Mouse (Mus musculus): ENCODE data around the gene Rabl3. TPM values are rescaled to one million over a fixed set of nuclear protein-coding genes. Genes with fewer than 3 reads are reported as not detected.

Rabl3 gene
- total and polyA plus RNA-seq, 3 experiments, result 7.3 to 13.5 TPM; not detected in 1

DNA sequence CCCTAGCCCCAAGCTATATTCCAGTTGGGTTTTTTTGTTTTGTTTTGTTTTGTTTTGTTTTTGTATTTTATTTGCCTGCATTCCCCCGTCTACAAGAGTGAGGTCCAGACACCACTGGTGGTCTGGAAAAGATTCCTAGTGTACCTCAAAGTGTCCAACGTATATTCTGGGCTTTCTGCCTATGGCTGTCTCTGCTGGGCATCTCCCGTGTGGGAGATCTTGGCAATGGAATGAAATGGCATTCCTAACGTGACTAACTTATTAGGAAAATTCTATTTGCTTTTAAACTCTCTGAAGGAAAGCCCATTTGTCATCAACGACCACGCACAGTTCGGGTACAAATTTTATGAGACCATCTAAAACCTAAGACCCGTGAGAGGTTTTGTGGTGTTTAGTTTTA is 75.7 kb downstream of the Rabl3 start:
- H3K4me3 ChIP-seq (ENCODE audit: control insufficient read depth in 1 of 2, insufficient read depth in 1 of 2, low read depth in 2 of 2, low read length in 2 of 2), result no peak overlapping the region
- TF ChIP-seq E2F4 (IDR thresholded peaks at IDR 0.05; ENCODE audit: borderline replicate concordance, low read depth, low read length), result no peak

DNA sequence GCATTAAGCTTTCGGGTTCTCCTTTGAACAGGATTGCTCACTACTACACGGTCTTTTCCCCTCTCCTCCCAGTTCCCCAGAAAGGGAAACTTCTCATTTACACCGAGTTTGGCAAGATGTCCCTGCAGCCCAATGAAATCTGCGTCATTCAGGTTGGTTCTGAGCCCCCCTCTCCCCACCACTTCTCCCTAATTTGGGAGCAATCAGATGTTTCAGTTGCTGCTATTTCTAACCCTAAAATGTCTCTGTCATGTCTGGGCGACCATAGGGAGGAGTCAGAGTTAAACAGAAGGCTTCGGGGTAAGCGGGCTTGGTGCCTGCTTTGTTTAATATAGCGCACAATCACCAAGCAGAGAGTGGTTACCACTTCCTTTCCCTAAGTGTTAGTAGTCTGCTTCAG is 76.4 kb downstream of the Rabl3 start:
- no peaks in the 10 kb centered on the region for H3K36me3 ChIP-seq (ENCODE audit: control insufficient read depth in 1 of 2, insufficient read depth in 2 of 2, low read length in 2 of 2)
- H3K9ac ChIP-seq (ENCODE audit: control insufficient read depth, low read depth, low read length, poor library complexity, severe bottlenecking), result no peak overlapping the region
- no peaks in the 10 kb centered on the region for H3K9me3 ChIP-seq (replicated peaks; ENCODE audit: insufficient read depth, low read length)
- no peak overlapping the region for H3K27ac ChIP-seq (ENCODE audit: control insufficient read depth, low read depth, low read length)
- H3K27me3 ChIP-seq (ENCODE audit: control insufficient read depth in 1 of 2, insufficient read depth in 2 of 2, low read length in 2 of 2), result no peaks in the 10 kb centered on the region; a peak in 3 of 4 replicates
- no peaks in the 10 kb centered on the region for H3K4me1 ChIP-seq (ENCODE audit: control insufficient read depth in 1 of 2, insufficient read depth in 2 of 2, low read length in 2 of 2)
- no peak overlapping the region for H3K4me3 ChIP-seq (ENCODE audit: control insufficient read depth in 1 of 2, insufficient read depth in 1 of 2, low read depth in 2 of 2, low read length in 2 of 2)
- no peak for DNase-seq (ENCODE audit: low read depth, low spot score)
- no peaks in the 10 kb centered on the region for H3K79me2 ChIP-seq (ENCODE audit: control insufficient read depth, insufficient read depth, low read length, poor library complexity)
- no peak for TF ChIP-seq ZKSCAN1 (IDR thresholded peaks at IDR 0.05; ENCODE audit: low read depth, low read length)
- TF ChIP-seq MAFK (IDR thresholded peaks at IDR 0.05; ENCODE audit: borderline replicate concordance, low read depth, low read length), result no peak
- TF ChIP-seq GABPA (IDR thresholded peaks at IDR 0.05; ENCODE audit: low read depth, low read length), result no peak
- TF ChIP-seq USF2 (IDR thresholded peaks at IDR 0.05; ENCODE audit: borderline replicate concordance in 1 of 2, insufficient read depth in 1 of 2, low read depth in 1 of 2, low read length in 2 of 2), result no peak
- TF ChIP-seq SMC3 (IDR thresholded peaks at IDR 0.05; ENCODE audit: low read depth, low read length), result no peak
- no peak for TF ChIP-seq ZNF384 (IDR thresholded peaks at IDR 0.05; ENCODE audit: low read depth, low read length)
- TF ChIP-seq TCF12 (IDR thresholded peaks at IDR 0.05; ENCODE audit: low read depth, low read length), result no peak
- no peak for TF ChIP-seq MAX (IDR thresholded peaks at IDR 0.05; ENCODE audit: low read length)
- no peak for TF ChIP-seq ZMIZ1 (IDR thresholded peaks at IDR 0.05; ENCODE audit: low read depth, low read length)

More for the DNA sequence above, 75.7 kb downstream of the Rabl3 start:
- no peaks in the 10 kb centered on the region for H3K9me3 ChIP-seq (replicated peaks; ENCODE audit: insufficient read depth, low read length)
- no peaks in the 10 kb centered on the region for H3K4me1 ChIP-seq (ENCODE audit: control insufficient read depth in 1 of 2, insufficient read depth in 2 of 2, low read length in 2 of 2)
- no peaks in the 10 kb centered on the region for H3K79me2 ChIP-seq (ENCODE audit: control insufficient read depth, insufficient read depth, low read length, poor library complexity)
- no peaks in the 10 kb centered on the region for H3K36me3 ChIP-seq (ENCODE audit: control insufficient read depth in 1 of 2, insufficient read depth in 2 of 2, low read length in 2 of 2)
- no peaks in the 10 kb centered on the region; a peak in 3 of 4 replicates for H3K27me3 ChIP-seq (ENCODE audit: control insufficient read depth in 1 of 2, insufficient read depth in 2 of 2, low read length in 2 of 2)
- H3K27ac ChIP-seq (ENCODE audit: control insufficient read depth, low read depth, low read length), result no peak overlapping the region
- no peak overlapping the region for H3K9ac ChIP-seq (ENCODE audit: control insufficient read depth, low read depth, low read length, poor library complexity, severe bottlenecking)
- no peak for DNase-seq (ENCODE audit: low read depth, low spot score)

DNA sequence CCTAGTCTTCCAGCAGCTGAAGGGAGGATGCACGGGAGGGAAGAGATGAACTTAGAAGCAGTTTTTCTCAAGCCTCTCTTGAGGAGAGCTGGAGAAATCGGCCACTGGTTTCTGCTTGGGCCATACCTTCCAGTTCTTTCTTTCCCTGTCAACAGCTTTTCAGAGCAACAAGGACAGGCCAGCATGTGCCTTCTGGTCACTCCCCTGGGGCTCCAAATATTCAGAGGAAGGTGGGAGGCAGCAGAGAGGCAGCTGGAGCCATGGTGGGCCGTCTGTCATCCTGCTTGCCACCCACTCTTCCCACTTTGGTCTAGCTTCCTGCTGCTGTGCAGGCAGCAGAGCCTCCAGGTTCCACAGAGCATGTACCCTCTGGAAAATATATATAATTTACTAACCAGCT is 78.0 kb downstream of the Rabl3 start:
- Histone ChIP-seq H3K9ac (ENCODE audit: control insufficient read depth, low read depth, low read length, poor library complexity, severe bottlenecking) (no peak overlapping the region), H3K4me3 (ENCODE audit: control insufficient read depth in 1 of 2, insufficient read depth in 1 of 2, low read depth in 2 of 2, low read length in 2 of 2) (no peak overlapping the region), H3K27ac (ENCODE audit: control insufficient read depth, low read depth, low read length) (no peak overlapping the region), H3K36me3 (ENCODE audit: control insufficient read depth in 1 of 2, insufficient read depth in 2 of 2, low read length in 2 of 2) (no peaks in the 10 kb centered on the region), H3K27me3 (ENCODE audit: control insufficient read depth in 1 of 2, insufficient read depth in 2 of 2, low read length in 2 of 2) (no peaks in the 10 kb centered on the region; a peak in 2 of 4 replicates), H3K4me1 (ENCODE audit: control insufficient read depth in 1 of 2, insufficient read depth in 2 of 2, low read length in 2 of 2) (no peaks in the 10 kb centered on the region), H3K79me2 (ENCODE audit: control insufficient read depth, insufficient read depth, low read length, poor library complexity) (no peaks in the 10 kb centered on the region), H3K9me3 (replicated peaks; ENCODE audit: insufficient read depth, low read length) (no peaks in the 10 kb centered on the region)
- no peak for TF ChIP-seq MYB (IDR thresholded peaks at IDR 0.05; ENCODE audit: low read depth, low read length)
- TF ChIP-seq JUND (IDR thresholded peaks at IDR 0.05; ENCODE audit: low read depth, low read length), result no peak
- TF ChIP-seq ELF1 (IDR thresholded peaks at IDR 0.05; ENCODE audit: low read depth, low read length), result no peak
- TF ChIP-seq SMC3 (IDR thresholded peaks at IDR 0.05; ENCODE audit: low read depth, low read length), result no peak
- TF ChIP-seq CTCF (IDR thresholded peaks at IDR 0.05 in 2 of 3, conservative IDR thresholded peaks at IDR 0.05 in 1 of 3; ENCODE audit: control insufficient read depth in 1 of 3, insufficient read depth in 1 of 3, low read depth in 2 of 3, low read length in 3 of 3, poor library complexity in 1 of 3, severe bottlenecking in 1 of 3), result no peak
- TF ChIP-seq GATA1 (IDR thresholded peaks at IDR 0.05; ENCODE audit: low read depth, low read length), result no peak
- no peak for TF ChIP-seq GABPA (IDR thresholded peaks at IDR 0.05; ENCODE audit: low read depth, low read length)
- DNase-seq (ENCODE audit: low read depth, low spot score), result no peak

Other genes starting within 250 kb of the Rabl3 start
- not detected in 2 replicates for gene Stxbp5l, start 154.9 kb upstream of the Rabl3 start, total RNA-seq (2012; rRNA removed)
- not detected for gene Stxbp5l, start 154.9 kb upstream of the Rabl3 start, polyA plus RNA-seq (2012; ENCODE audit: insufficient read depth in 1 of 2, insufficient read length in 2 of 2, low read depth in 1 of 2, low replicate concordance in 2 of 2, missing spikeins in 1 of 2)
- 34.4 and 37.9 TPM in 2 replicates for gene Gtf2e1, start 96 bp upstream of the Rabl3 start, total RNA-seq (2012; rRNA removed)
- gene Gtf2e1, start 96 bp upstream of the Rabl3 start, polyA plus RNA-seq (2012; ENCODE audit: insufficient read depth in 1 of 2, insufficient read length in 2 of 2, low read depth in 1 of 2, low replicate concordance in 2 of 2, missing spikeins in 1 of 2), result 10 to 100 TPM in 1 of 2 experiments, not detected in 1; 29.3 TPM
- gene Hgd, start 40.3 kb downstream of the Rabl3 start, total RNA-seq (2012; rRNA removed), result not detected in 2 replicates
- gene Hgd, start 40.3 kb downstream of the Rabl3 start, polyA plus RNA-seq (2012; ENCODE audit: insufficient read depth in 1 of 2, insufficient read length in 2 of 2, low read depth in 1 of 2, low replicate concordance in 2 of 2, missing spikeins in 1 of 2), result not detected
- gene Ndufb4, start 114.6 kb downstream of the Rabl3 start, total RNA-seq (2012; rRNA removed), result 41.1 and 48.0 TPM in 2 replicates
- gene Ndufb4, start 114.6 kb downstream of the Rabl3 start, polyA plus RNA-seq (2012; ENCODE audit: insufficient read depth in 1 of 2, insufficient read length in 2 of 2, low read depth in 1 of 2, low replicate concordance in 2 of 2, missing spikeins in 1 of 2), result 10 to 100 TPM in 1 of 2 experiments, not detected in 1; 28.9 TPM
- 0.08 TPM in 1 of 2 replicates, not detected in the other for gene Fstl1, start 237.0 kb downstream of the Rabl3 start, total RNA-seq (2012; rRNA removed)
- gene Fstl1, start 237.0 kb downstream of the Rabl3 start, polyA plus RNA-seq (2012; ENCODE audit: insufficient read depth in 1 of 2, insufficient read length in 2 of 2, low read depth in 1 of 2, low replicate concordance in 2 of 2, missing spikeins in 1 of 2), result under 1 TPM in 1 of 2 experiments, not detected in 1; 0.35 TPM

All from MEL (cell line).